Comparison of ENCODE assay signal across 8 mouse cellular contexts in genomic region chr4:117189856-117190543, GRCm38 (mm10). TPM values are rescaled to one million over a fixed set of nuclear protein-coding genes. Genes with fewer than 3 reads are reported as not detected.
DNase-seq lines count a peak whose midpoint lies in the region; ATAC-seq and TF ChIP-seq lines count a peak whose summit lies in the region.

No protein-coding gene starts in this region.

- peak; percentile 32; the same call in 1 of the 2 replicates for TF ChIP-seq POLR2A in lung, adult 2 months (IDR thresholded peaks at IDR 0.05; ENCODE audit: borderline replicate concordance, extremely low read depth, low read depth, low read length)

- no peaks in the 10 kb centered on the region for H3K4me1 ChIP-seq in heart, embryonic 11.5 days (ENCODE audit: control insufficient read depth, insufficient read depth, low read length)
- no peaks in the 10 kb centered on the region; the same call in 1 of the 2 replicates for H3K4me1 ChIP-seq in lung, adult 2 months (ENCODE audit: control insufficient read depth, insufficient read depth, low read length)

- peak overlapping the region; percentile 82 for H3K27ac ChIP-seq in heart, embryonic 11.5 days (ENCODE audit: low read depth, low read length)

- peak overlapping the region; percentile 38 for H3K4me3 ChIP-seq in heart, embryonic 11.5 days (ENCODE audit: low read depth, low read length)
- H3K4me3 ChIP-seq in lung, adult 2 months (replicated peaks; ENCODE audit: extremely low read depth, low read depth, low read length), result peak overlapping the region; percentile 48

- peak; percentile 80 for DNase-seq in 3134 (ENCODE audit: extremely low read depth, insufficient read length, low spot score)
- DNase-seq in embryo, embryonic 10 days (ENCODE audit: low spot score), result peak; percentile 75
- DNase-seq in kidney, adult 9 months, result peak; percentile 71
- DNase-seq in lung, adult 2 months, result no peak
- no peak for DNase-seq in urinary bladder, postnatal 10 days (ENCODE audit: low spot score)

- no peak for TF ChIP-seq CTCF in lung, adult 2 months (IDR thresholded peaks at IDR 0.05; ENCODE audit: insufficient read depth, low read length)

- H3K27me3 ChIP-seq in heart, embryonic 11.5 days (ENCODE audit: control insufficient read depth, insufficient read depth, low read length), result no peaks in the 10 kb centered on the region

- WGBS in heart, embryonic 11.5 days (ENCODE audit: insufficient replicate concordance), result under 1% methylated on average over 9 of the region's 9 CpGs
- WGBS in lung, adult 2 months, result 1% methylated on average over 9 of the region's 9 CpGs

- peak overlapping the region; percentile 63 for H3K4me2 ChIP-seq in heart, embryonic 11.5 days

- ATAC-seq in CD4-positive, CD25-positive, alpha-beta regulatory T cell, adult 4 months, result peak; percentile 81
- ATAC-seq in heart, embryonic 11.5 days (replicated peaks; ENCODE audit: insufficient number of reproducible peaks, low FRiP score, low TSS enrichment), result peak; percentile 71
- peak; percentile 72 for ATAC-seq in neutrophil, adult 5-6 weeks (ENCODE audit: extremely low read depth, insufficient number of reproducible peaks, low FRiP score, poor library complexity, severe bottlenecking)

- H3K9me3 ChIP-seq in heart, embryonic 11.5 days (replicated peaks; ENCODE audit: control insufficient read depth, low read length), result no peaks in the 10 kb centered on the region

- peak overlapping the region; percentile 78 for H3K9ac ChIP-seq in heart, embryonic 11.5 days (ENCODE audit: low read depth, low read length)

- H3K36me3 ChIP-seq in heart, embryonic 11.5 days (ENCODE audit: control insufficient read depth, insufficient read depth, low read length), result no peaks in the 10 kb centered on the region

RNA-seq across cellular contexts. Expression of gene Kif2c, which starts 7.6 kb away (rescaled TPM):
- polyA plus RNA-seq in CD4-positive, CD25-positive, alpha-beta regulatory T cell, adult 4 months (2017; shearing (Covaris generic)), result 1 to 10 TPM; 2.8 to 8.7 TPM
- polyA plus RNA-seq in heart, embryonic 11.5 days (2014; fragmentation: Nextera tagmentation; extraction: Ambion mirVana), result 45.5 and 47.8 TPM in 2 replicates
- 0.34 and 0.86 TPM in 2 replicates for polyA plus RNA-seq in lung, adult 2 months (2012; rRNA removed)
- total RNA-seq in neutrophil, adult 5-6 weeks (2017), result 0.35 TPM in 1 of 2 replicates, not detected in the other

RNA-seq across cellular contexts. Expression of gene Rps8, which starts 34.0 kb away (rescaled TPM):
- 100 to 1,000 TPM; 663 to 923 TPM for polyA plus RNA-seq in CD4-positive, CD25-positive, alpha-beta regulatory T cell, adult 4 months (2017; shearing (Covaris generic))
- 764 and 894 TPM in 2 replicates for polyA plus RNA-seq in heart, embryonic 11.5 days (2014; fragmentation: Nextera tagmentation; extraction: Ambion mirVana)
- polyA plus RNA-seq in lung, adult 2 months (2012; rRNA removed), result 456 and 494 TPM in 2 replicates
- total RNA-seq in neutrophil, adult 5-6 weeks (2017), result 1,061 and 1,103 TPM in 2 replicates

RNA-seq across cellular contexts. Expression of gene Plk3, which starts 56.2 kb away (rescaled TPM):
- polyA plus RNA-seq in CD4-positive, CD25-positive, alpha-beta regulatory T cell, adult 4 months (2017; shearing (Covaris generic)), result 10 to 100 TPM; 12.2 to 13.2 TPM
- 0.99 and 1.3 TPM in 2 replicates for polyA plus RNA-seq in heart, embryonic 11.5 days (2014; fragmentation: Nextera tagmentation; extraction: Ambion mirVana)
- polyA plus RNA-seq in lung, adult 2 months (2012; rRNA removed), result 19.4 and 20.4 TPM in 2 replicates
- 24.2 and 25.4 TPM in 2 replicates for total RNA-seq in neutrophil, adult 5-6 weeks (2017)

Comparison
In these comparisons a context has a peak if more than half of its experiments do, and no peak if none do; other contexts are left out.
1. DNase-seq: peak in 3134 (single experiment), embryo, embryonic 10 days (single experiment) and kidney, adult 9 months (single experiment); none in lung, adult 2 months (single experiment) and urinary bladder, postnatal 10 days (single experiment).
2. Peak in every context shown above with its lines, with median percentiles within 50 percentile points of each other: ATAC-seq.